7 mouse cellular contexts compared by ENCODE assay signal in the genomic region with DNA sequence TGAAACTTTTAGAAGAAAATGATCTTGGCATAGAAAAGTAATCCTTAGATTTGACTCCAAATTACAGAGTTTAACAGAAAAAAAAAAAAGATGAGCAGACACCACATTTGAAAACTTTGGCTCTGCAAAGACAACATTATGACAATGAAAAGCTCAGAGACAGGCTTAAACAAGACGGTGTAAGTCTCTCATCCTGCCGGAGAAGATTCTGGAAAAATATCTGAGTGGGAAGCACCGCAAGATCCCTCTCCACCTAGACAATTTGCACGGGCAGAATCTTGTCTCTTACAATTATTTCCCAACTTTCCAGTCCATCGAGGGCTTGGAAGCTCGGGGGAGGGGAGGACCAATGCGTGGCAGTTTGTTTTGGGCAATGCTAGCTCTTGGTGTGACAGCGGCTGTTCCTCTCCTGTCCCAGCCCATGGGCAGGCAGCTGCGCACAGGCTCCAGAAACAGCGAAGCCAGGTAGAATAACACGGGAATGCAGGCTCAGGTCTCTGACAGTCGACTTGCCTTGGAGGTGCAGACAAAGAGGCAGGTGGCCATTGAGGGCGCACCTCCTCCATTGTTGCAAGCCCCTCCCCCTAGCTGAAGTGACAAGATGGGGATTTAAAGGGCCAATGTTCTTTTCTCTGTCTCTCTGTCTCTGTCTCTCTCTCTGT. TPM values are rescaled to one million over a fixed set of nuclear protein-coding genes. Genes with fewer than 3 reads are reported as not detected.
DNase-seq lines count a peak whose midpoint lies in the region; ATAC-seq and TF ChIP-seq lines count a peak whose summit lies in the region.

No protein-coding gene starts in this region.

- H3K9ac ChIP-seq in intestine, embryonic 16.5 days (ENCODE audit: low read depth, low read length): peak overlapping the region; percentile 78
- H3K9ac ChIP-seq in midbrain, embryonic 11.5 days (ENCODE audit: low read length): peak overlapping the region; percentile 53

- WGBS in intestine, embryonic 16.5 days: 3% methylated on average over 13 of the region's 13 CpGs
- 5% methylated on average over 13 of the region's 13 CpGs for WGBS in midbrain, embryonic 11.5 days
- WGBS in small intestine, adult 2 months: 4% methylated on average over 13 of the region's 13 CpGs

- no peaks in the 10 kb centered on the region for H3K36me3 ChIP-seq in intestine, embryonic 16.5 days (ENCODE audit: control insufficient read depth, insufficient read depth, low read length)
- H3K36me3 ChIP-seq in midbrain, embryonic 11.5 days (ENCODE audit: control insufficient read depth, insufficient read depth, low read length): no peaks in the 10 kb centered on the region
- H3K36me3 ChIP-seq in small intestine, adult 2 months (ENCODE audit: control insufficient read depth, insufficient read depth, low read length): no peaks in the 10 kb centered on the region

- H3K27me3 ChIP-seq in intestine, embryonic 16.5 days (replicated peaks; ENCODE audit: control insufficient read depth, insufficient read depth, low read length): no peaks in the 10 kb centered on the region
- H3K27me3 ChIP-seq in midbrain, embryonic 11.5 days (ENCODE audit: control insufficient read depth, insufficient read depth, low read length): no peaks in the 10 kb centered on the region
- H3K27me3 ChIP-seq in small intestine, adult 2 months (ENCODE audit: control insufficient read depth, insufficient read depth, low read length): no peaks in the 10 kb centered on the region

- H3K4me3 ChIP-seq in intestine, embryonic 16.5 days (ENCODE audit: low read length): peak overlapping the region; percentile 63
- H3K4me3 ChIP-seq in midbrain, embryonic 11.5 days (ENCODE audit: low read depth, low read length): peak overlapping the region; percentile 34
- H3K4me3 ChIP-seq in small intestine, adult 2 months (ENCODE audit: low read depth, low read length): peak overlapping the region; percentile 73

- peak; percentile 84 for ATAC-seq in intestine, embryonic 16.5 days
- ATAC-seq in midbrain, embryonic 11.5 days (ENCODE audit: low FRiP score): peak; percentile 72; the same call in 1 of the 2 replicates

- no peak for TF ChIP-seq POLR2A in small intestine, adult 2 months (IDR thresholded peaks at IDR 0.05; ENCODE audit: low read depth, low read length)

- peak overlapping the region; percentile 85 for H3K4me2 ChIP-seq in intestine, embryonic 16.5 days (ENCODE audit: low read depth, low read length)
- peak overlapping the region; percentile 49 for H3K4me2 ChIP-seq in midbrain, embryonic 11.5 days

- H3K27ac ChIP-seq in intestine, embryonic 16.5 days (ENCODE audit: low read length): peak overlapping the region; percentile 69
- 0 out of 2 replicates have a peak overlapping the region, but pooled peaks have one; percentile 32 for H3K27ac ChIP-seq in midbrain, embryonic 11.5 days (ENCODE audit: low read depth, low read length)
- no peak overlapping the region for H3K27ac ChIP-seq in small intestine, adult 2 months (ENCODE audit: insufficient read depth, low read depth, low read length)

- H3K9me3 ChIP-seq in intestine, embryonic 16.5 days (ENCODE audit: control insufficient read depth, low read length): peaks cover 8% of the 10 kb centered on the region
- peaks cover 2% of the 10 kb centered on the region; the same call in 1 of the 2 replicates for H3K9me3 ChIP-seq in midbrain, embryonic 11.5 days (ENCODE audit: control insufficient read depth, low read length)

- DNase-seq in adrenal gland, postnatal 10 days: peak; percentile 76
- DNase-seq in cerebellum, postnatal 14 days: peak; percentile 84 to 86
- peak; percentile 18 for DNase-seq in gastrocnemius, postnatal 14 days
- DNase-seq in left cerebral cortex, postnatal 4 days: peak; percentile 62
- peak; percentile 97 for DNase-seq in midbrain, embryonic 11.5 days (ENCODE audit: low spot score, missing footprints)

- H3K4me1 ChIP-seq in intestine, embryonic 16.5 days (ENCODE audit: control insufficient read depth, insufficient read depth, low read length): peaks cover 4% of the 10 kb centered on the region; the same call in 1 of the 2 replicates
- H3K4me1 ChIP-seq in midbrain, embryonic 11.5 days (ENCODE audit: control insufficient read depth, insufficient read depth, low read length): no peaks in the 10 kb centered on the region
- no peaks in the 10 kb centered on the region for H3K4me1 ChIP-seq in small intestine, adult 2 months (ENCODE audit: control insufficient read depth, insufficient read depth, insufficient read length, low read length)

- no peak for TF ChIP-seq CTCF in small intestine, adult 2 months (IDR thresholded peaks at IDR 0.05; ENCODE audit: extremely low read depth, insufficient read length, insufficient replicate concordance, low read depth, low read length)

- intact Hi-C loops in gastrocnemius, postnatal 14 days (cut with DNase I; ENCODE audit: low total_unique reads): no loop called here
- intact Hi-C loops in left cerebral cortex, postnatal 4 days (cut with DNase I): no loop called here

RNA-seq across cellular contexts. Expression of a gene that starts 23.2 kb away (rescaled TPM):
- 10 to 100 TPM; 42.2 to 55.8 TPM for total RNA-seq in adrenal gland, postnatal 10 days (2021)
- 10 to 100 TPM; 20.1 to 20.2 TPM for total RNA-seq in gastrocnemius, postnatal 14 days (2021)
- polyA plus RNA-seq in intestine, embryonic 16.5 days (2015; fragmentation: Nextera tagmentation; extraction: Ambion mirVana): 16.5 and 17.7 TPM in 2 replicates
- total RNA-seq in left cerebral cortex, postnatal 4 days (2021): 10 to 100 TPM; 89.1 to 90.7 TPM
- 40.3 and 45.1 TPM in 2 replicates for polyA plus RNA-seq in midbrain, embryonic 11.5 days (2014; fragmentation: Nextera tagmentation; extraction: Ambion mirVana)
- polyA plus RNA-seq in small intestine, adult 2 months (2012; rRNA removed): 7.4 and 16.8 TPM in 2 replicates

RNA-seq across cellular contexts. Expression of a gene that starts 35.9 kb away (rescaled TPM):
- total RNA-seq in adrenal gland, postnatal 10 days (2021): 10 to 100 TPM; 20.9 to 45.9 TPM
- 10 to 100 TPM in 1 of 2 experiments, 1 to 10 TPM in 1; 9.7 to 15.9 TPM for total RNA-seq in gastrocnemius, postnatal 14 days (2021)
- polyA plus RNA-seq in intestine, embryonic 16.5 days (2015; fragmentation: Nextera tagmentation; extraction: Ambion mirVana): 53.8 and 65.6 TPM in 2 replicates
- 10 to 100 TPM; 38.8 to 40.6 TPM for total RNA-seq in left cerebral cortex, postnatal 4 days (2021)
- 34.6 and 38.9 TPM in 2 replicates for polyA plus RNA-seq in midbrain, embryonic 11.5 days (2014; fragmentation: Nextera tagmentation; extraction: Ambion mirVana)
- polyA plus RNA-seq in small intestine, adult 2 months (2012; rRNA removed): 180 and 300 TPM in 2 replicates

RNA-seq across cellular contexts. Expression of a gene that starts 57.6 kb away (rescaled TPM):
- total RNA-seq in adrenal gland, postnatal 10 days (2021): 100 to 1,000 TPM in 1 of 2 experiments, 10 to 100 TPM in 1; 87.0 to 104 TPM
- 10 to 100 TPM; 33.0 to 39.3 TPM for total RNA-seq in gastrocnemius, postnatal 14 days (2021)
- polyA plus RNA-seq in intestine, embryonic 16.5 days (2015; fragmentation: Nextera tagmentation; extraction: Ambion mirVana): 4.2 and 4.4 TPM in 2 replicates
- 10 to 100 TPM; 11.9 to 13.2 TPM for total RNA-seq in left cerebral cortex, postnatal 4 days (2021)
- 2.6 and 2.8 TPM in 2 replicates for polyA plus RNA-seq in midbrain, embryonic 11.5 days (2014; fragmentation: Nextera tagmentation; extraction: Ambion mirVana)
- polyA plus RNA-seq in small intestine, adult 2 months (2012; rRNA removed): 50.9 and 96.7 TPM in 2 replicates

Comparison
In these comparisons a context has a peak if more than half of its experiments do, and no peak if none do; other contexts are left out.
1. DNase-seq: peak in every context shown above with its lines; median percentile 97 in midbrain, embryonic 11.5 days; 85 in cerebellum, postnatal 14 days; 76 in adrenal gland, postnatal 10 days; 62 in left cerebral cortex, postnatal 4 days; 18 in gastrocnemius, postnatal 14 days.